Mouse (Mus musculus) right cerebral cortex, postnatal 10 days (tissue): Measurements from ENCODE around the gene Ndufa8.
A peak's percentile ranks its signal among the peaks of the same experiment; 100 is the strongest.

ENCODE experiments used
- DNase-seq, 2 experiments: peaks; one replicate each; pipeline ENCODE4 v3.0.0; 2021; ENCODE audit warnings: low spot score in 2 of 2

Ndufa8 gene

DNA sequence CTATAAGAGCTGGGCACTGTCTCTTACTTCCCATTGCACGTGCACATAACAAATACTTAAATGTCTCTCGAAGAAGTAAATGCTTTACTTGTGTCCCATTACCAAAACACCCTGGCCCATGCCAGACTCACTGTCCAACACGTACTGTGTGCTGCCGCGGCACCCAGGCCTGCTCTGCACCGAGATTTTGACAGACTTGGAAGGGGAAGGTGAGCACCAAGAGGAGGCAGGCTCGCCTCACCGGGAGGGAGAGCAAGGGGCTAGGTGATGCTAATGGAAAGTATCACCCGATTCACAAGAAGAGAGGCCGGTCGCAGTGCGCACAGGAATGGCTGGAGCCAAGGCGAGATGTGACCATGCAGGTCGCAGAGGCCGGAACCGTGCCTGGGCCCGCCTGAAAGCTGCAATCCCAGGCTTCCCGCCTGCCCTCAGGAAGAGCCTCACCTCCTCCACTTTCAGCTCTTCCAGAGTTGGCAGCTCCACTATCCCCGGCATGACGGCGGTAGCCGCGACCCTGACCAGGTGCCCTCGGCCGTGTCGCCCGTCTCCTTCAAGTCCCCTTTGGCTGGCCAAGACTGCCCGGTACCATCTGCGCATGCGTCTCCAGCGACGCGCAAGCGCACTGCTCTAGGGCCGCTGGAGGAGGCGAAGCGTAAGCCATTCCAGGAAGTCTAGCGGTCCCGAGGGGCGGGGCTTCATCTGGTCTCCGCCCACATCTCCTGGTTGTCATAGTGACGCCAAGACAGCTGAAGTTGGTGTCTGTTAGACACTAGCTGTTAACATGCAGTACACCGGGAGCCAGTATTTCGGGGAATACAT, at the start of gene Ndufa8, which contains the start of gene Morn5:
Gene Ndufa8, minus strand, starts transcription at position 659 of the 819 bp plus-strand sequence.
Gene Morn5, plus strand, starts transcription at position 711 of the 819 bp plus-strand sequence.
- DNase-seq, result peak; percentile 98 to 99

DNA sequence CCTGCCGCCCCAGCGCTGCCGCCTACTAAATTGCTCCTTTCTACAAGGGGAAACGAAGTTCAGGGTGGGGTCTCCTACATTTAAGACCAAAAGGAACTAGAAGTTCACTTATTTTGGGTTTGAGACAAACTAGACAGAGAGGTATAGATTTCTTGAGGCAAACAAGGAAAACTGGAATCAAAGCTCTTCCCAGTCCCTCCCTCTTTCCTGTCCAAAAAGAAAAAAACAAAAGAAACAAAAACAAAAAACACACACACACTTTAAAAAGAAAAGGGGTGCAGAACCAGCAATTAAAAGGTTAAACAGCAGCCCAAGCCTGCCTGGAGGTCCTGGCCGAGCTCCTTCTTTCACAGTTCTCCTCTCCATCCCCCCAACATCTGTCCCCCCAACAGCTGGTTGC, 48.8 kb upstream of the Ndufa8 start:
- DNase-seq, result no peak

DNA sequence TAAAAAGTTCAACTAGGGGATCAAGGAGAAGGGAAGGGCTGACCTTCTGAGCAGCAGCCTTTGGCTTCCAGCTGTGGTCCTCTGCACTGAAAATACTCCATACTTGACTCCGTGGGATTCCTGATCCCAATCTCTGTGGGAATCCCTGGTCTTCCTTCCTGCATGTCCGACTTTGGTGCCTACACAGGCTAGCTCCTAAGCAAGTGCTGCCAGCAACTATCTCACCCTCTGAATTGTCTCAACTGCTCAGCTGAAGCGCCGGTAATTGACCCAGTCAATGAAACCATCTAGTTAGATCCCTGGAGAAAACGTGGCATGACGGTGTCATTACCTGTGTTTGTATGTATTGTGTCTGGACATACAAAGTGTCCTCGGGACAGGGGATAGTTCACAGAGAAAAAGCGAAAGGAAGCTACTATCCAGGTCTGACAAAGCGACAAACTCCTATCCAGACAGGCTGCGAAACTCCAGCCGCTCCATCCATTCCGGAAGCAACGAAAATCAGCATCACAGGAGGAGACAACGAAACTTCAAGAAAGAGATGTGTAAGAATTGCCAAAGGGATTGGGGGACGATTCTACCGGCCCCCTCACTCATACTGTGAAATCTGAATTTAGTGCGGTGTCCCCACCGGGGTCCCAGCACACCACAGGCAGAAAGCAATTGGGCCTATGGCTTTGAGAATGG, 48.1 kb upstream of the Ndufa8 start:
- no peak for DNase-seq

DNA sequence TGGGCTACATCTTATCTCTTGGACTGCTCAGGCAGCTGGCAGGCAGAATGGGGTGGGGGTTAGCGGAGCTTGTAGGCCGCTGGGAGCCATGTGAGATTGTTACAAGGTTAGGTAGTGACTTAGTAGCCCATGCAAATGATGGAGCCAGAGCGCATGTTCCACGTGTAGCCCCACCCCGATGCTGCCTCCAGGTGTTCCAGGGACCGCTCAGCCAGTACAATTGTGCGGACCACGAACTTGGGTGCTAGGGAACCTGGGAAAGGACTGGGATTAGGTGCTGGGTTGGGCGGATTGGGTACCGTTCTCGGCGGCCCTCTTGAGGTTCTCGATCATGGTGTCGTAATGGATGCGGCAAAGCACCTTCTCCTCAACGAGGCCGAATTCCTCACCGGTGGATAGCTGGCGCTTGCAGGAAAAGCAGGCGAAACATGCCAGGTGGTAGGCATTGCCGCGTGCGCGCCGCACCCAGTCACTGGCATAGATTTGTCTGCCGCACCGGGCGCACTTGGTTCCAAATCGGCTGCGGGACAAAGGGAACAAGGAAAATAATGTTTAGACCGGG, 44.8 kb upstream of the Ndufa8 start:
- no peak for DNase-seq

DNA sequence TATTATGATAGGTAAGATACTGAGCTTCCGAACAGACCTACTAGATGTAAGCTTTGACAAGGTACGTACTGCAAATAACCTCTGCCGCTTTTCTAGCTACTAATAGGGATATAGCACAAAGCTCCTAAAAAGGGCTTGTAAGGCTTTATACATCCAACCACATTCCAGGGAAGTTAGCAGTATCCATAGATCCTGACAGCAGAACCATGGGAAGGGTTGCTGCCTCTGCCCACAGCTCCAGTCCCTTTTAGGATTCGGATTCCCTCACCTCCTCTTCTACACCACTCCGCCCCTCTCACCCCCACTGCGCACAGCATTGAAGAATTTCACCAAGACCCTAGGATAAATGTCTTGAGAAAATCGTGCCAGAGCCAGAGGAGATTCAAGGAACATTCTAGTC, 44.1 kb upstream of the Ndufa8 start:
- DNase-seq, result no peak

DNA sequence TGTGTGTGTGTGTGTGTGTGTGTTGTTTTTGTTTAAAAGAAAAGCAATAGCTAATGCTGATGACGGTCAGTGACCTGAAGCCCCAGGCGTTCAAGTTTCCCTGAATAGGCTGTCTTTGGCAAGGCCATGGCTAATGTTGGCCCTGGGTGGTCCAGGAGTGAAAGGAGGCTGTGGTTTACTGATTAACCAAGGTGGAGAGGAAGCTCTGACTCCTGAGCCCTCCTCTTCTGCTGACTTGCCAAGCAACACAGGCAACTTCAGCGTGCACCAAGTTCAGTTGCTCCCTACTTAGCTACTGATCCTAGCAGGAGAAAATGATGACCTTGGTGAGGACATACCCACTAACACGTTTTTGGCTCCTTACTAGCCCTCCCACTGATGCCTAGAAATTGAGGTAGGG, 43.5 kb upstream of the Ndufa8 start:
- DNase-seq, result no peak

DNA sequence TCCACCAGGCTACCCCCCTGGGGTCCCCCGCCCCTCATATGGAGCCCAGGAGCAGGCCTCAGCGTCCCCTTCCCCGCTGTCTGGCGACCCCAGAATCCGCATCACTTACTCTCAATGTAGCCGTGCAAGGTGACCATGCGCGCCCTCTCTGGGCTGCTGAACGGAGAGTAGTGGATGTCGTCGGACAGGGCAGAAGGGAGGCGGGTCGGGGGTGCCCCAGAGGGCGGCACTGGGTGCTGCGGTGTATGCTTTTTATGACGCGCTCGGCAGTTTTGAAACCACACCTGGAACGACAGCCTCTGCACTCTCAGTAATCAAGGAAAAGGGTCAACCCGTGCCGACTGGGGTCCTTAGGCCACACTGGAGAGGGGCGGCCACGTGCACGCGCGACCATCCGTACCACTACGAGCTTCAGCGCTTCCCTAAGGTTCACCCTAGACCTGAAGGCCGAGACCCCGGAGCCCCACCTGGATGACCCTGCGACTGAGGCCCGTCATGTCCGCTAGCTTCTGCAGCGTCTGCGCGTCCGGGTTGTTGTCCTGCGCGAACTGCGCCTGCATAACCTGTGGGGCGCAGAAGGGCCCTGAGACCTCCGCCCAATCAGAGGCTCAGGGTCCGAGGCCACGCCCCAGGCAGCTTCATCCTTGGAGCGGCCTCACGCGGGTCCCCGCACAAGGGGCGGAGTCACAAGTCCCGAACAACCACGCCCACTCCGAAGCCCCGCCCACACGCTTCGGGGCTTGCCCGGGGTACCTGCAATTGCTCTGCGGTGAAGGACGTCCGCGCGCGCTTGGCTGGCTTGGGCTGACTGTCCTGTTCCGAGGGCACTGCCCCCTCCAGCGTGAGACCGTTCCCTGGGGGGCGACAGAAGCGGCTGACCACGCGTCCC, 41.9 kb upstream of the Ndufa8 start:
- peak; percentile 51 to 67 for DNase-seq

DNA sequence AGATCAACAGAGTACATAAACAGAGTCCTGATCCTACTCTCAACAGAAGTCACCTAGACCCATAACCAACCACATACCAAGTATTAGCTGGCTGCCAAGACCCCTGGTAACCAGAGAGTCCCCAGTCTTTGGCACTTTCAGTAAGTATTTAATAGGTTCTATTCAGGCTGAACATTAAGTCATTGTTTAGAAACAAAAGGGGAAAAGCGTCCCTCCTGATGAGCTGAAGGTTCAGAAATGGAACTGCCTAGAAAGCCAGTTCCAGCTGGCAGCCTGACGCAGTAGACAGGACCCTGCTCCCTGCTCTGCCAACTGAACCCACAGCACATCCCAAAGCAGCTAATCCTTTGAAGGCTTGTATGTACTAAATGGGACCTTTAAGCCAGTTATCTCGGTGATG, 40.0 kb upstream of the Ndufa8 start:
- DNase-seq, result no peak

DNA sequence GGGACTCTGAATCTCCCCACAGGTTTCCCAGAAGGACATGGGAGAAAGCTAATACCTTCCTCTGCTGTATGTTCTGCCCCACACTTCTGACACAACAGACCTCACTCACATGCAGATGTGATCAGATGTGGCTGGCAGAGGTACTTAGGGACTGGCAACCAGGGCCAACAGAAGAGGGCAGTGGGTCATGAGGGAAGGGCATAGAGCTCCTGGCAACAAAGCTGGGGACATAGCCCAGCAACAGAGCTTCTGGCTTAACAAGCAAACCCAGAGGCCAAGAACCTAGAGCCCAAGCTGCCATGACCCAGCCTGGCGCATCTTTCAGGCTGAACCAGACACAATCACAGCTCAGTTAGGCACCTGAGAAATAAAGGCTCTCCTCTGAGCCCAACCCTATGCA, 35.8 kb upstream of the Ndufa8 start:
- DNase-seq, result no peak

DNA sequence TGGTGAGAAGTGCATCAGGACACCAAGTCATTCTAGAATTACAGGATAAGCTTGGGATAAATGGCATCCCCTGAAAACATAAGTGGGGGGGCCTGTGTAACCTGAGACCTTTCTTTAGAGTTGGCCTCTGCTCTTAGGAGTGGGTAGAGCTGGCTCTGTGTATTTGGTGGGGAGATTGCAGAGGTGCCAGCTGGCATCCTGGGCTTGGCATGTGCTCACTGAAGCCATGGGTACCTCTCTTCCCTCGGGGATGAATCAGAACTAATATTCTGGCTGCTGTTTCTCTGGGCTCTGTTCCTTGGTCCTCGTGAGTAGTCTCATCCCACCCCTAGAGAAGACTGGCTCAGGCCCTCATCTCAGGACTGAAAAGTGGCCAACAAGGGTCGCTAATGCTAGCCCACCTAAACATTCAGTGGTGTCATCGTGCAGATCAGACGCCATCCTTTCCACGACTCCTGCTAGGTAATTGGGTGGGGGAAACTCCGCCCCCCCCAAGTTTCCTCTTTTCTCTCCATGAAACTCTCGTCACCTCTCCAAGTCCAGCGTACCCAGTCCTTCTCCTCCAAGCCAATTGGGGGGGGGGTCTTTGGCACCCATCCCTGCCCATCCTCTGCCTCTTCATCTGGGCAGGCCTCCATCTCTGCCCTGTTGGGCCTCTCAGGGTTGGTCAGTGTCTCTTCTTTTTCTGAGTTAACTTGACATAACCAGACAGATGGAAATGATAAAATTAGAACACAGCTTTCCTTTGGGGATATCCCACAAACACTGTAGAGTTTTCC, 33.8 kb upstream of the Ndufa8 start:
- DNase-seq, result no peak

DNA sequence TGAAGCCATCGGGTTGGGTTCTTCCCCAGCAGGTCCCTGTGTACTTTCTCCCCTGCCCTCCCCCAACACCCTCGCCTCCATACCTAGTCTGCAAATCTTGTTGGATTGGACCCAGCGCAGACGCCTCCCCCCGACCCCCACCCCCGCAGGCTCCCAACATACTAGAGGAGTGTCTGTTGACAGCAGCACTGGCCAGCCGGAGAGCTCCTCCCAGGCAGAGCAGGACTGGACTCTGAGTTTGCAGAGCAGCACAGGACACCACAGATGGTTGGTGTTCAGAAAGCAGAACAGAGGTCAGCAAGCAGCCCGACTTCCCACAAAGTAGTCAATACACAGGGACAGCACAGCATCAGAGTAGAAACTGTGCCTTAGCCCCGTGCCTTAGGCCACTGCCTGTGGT, 32.2 kb upstream of the Ndufa8 start:
- DNase-seq, result no peak

DNA sequence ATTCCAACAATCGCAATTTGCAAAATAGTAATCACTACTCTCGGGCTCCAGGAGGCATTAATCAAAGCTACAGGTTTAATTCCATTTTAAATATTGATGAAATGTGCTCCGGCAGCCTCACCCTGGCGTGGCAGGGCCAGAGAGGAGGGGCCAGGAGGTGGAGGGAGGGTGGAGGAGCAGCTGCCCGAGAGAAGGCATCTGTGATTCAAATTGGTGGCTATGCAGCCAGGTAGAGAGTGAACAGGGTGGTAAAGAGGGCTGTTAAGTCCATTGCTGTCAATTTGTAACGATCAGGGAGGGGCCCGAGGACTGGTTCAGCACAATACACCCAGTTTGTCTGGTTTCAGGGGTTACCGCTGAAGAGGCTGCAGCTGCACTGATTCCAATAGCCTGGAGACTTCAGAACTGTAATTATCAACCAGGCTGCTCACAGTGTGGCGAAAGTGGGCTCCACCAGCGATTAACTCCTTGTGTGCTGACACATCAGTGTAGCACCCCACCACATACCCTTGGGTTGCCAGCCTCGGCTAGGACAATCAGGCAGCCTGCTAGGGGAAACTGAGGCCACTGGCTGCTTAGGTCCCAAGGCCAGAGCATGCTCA, 28.1 kb upstream of the Ndufa8 start:
- DNase-seq, result no peak

DNA sequence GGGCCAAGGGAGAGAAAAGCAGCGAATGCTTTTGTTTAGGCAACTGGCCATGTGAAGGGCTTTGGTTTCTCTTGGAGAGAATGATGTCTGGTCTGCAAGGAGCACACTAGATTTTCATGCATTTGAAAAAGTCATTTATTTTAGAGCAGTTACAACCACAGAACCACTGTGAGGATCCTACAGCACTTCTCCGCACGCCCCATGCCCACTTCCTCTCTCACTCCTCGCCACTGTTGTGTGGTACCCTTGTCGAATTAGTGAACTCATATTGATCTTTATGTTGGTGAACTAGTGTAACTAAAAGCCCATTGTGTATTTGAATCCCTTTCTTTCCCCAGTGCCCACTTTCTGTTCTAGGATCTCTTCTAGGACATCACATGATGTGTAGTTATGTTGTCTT, 26.0 kb upstream of the Ndufa8 start:
- no peak for DNase-seq

DNA sequence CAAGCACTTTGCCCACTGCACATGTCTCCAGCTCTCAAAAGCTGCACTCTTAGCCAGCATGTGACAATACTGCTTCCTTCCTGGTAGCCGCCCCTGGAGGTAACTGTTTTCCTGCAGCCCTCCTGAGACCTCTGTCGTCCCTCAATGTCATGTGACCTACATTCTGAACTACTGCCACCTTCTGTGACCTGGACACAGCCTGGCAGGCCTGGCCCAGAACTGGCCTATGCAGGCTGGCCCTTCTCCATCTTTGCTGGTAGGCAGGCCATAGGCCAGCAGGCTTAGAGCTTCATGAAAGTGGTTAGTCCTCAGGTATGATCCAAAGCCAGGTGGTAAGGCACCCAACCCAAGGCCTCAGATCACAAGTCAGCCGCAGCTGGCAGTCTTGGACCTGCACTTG, 24.6 kb upstream of the Ndufa8 start:
- DNase-seq, result no peak

DNA sequence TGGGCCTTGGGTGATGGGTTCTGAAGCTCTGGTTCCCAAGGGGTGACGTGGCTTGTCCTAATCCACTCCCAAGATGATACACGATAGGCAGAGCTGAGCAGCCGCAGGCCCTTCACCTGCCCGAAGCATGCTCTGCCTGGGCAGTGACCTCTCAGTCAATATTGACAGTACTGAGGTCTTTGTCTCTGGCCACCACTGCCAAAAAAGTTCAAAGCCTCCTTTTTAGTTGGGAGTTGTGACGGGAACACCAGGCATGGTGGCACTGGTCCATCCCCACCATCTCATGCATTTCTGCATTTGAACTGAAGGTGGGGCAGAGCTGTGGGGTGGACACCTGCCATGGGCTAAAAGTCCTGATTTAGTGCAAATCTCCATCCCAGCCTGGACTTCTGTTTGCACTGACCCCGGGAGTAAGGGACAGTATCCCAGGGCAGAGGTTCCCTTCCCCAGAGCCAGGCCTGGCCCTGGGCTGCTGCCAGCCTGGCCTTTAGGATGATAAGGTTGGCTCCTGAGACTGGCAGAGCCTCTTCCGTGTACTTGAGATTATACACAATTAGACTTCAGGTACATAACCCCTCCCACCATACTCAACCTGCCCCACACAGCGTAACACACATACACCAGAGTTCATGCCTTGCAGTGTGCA, 22.6 kb upstream of the Ndufa8 start:
- no peak for DNase-seq

DNA sequence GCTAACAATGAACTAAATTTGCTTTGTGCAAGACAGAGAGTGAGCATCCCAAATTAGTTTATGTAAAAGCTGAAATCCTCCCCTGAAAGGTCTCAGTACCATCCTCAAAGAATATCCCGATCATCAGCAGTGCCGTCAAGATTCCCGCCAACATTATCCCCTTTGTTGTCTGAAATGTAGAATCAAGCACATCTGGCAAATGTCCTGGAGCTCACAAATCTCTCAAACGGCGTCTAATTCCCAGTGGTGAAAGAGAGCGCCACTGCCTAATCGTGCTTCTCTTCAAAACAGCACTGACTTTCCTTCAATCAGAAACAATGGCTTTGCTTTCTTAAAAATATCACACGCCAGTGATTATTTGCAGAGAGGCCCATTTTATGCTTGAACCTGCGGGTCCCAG, 17.9 kb upstream of the Ndufa8 start:
- no peak for DNase-seq

DNA sequence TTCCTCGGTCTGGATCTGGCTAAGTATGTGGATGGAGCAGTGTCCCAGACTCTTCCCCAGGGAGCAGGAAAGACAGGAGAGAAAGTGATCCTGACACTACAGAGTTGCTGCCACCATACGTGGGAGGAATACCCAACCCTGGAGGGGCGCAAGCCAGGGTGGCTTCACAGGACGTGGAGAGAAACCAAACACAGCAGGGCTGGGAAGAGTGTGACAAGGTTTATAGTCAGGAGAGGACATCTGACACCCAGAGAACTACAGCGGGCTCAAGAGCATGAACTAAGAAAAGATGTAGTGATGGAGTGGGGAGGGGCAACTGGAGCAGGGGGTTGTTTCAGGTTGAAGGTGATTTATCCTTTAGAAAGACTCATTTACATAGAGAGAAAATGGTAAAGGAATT, 12.2 kb upstream of the Ndufa8 start:
- DNase-seq, result no peak

DNA sequence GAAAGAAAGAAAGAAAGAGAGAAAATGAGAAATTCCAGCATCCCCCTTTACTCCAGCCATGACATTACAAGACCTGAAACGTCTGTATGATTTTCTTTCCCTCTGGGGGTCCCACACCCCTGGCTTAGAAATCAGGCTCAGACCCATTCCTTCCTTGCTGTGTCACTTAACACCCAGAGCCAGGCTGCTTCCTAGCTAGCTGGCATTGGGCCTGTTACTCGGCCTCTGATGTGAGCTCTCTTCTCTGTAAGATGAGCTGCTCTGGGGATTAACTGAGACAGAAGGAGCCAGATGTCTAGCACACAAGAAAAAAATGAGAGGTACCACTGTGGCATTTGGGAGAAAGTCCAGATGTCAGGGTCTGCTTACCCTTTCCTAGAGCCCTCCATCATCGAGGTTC, 7.0 kb upstream of the Ndufa8 start:
- DNase-seq, result no peak

DNA sequence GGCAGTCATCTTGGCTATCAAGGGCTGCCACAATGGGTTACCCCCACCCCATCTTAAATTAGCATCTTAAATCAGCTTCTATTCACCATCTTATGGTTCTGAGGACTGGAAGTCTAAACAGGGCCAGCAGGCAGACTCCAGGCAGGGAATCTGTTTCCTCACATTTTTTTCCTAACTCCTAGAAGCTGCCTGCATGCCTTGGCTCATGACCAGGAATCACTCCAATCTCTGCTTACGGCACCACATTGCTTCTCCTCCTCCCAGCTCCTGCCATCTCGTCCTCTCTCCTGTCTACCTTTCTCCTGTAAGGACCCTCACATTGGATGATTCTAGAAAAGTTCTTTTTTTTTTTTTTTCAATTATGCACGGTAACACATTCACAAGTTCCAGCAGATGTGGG, 4.0 kb upstream of the Ndufa8 start:
- peak; percentile 52 to 58 for DNase-seq

DNA sequence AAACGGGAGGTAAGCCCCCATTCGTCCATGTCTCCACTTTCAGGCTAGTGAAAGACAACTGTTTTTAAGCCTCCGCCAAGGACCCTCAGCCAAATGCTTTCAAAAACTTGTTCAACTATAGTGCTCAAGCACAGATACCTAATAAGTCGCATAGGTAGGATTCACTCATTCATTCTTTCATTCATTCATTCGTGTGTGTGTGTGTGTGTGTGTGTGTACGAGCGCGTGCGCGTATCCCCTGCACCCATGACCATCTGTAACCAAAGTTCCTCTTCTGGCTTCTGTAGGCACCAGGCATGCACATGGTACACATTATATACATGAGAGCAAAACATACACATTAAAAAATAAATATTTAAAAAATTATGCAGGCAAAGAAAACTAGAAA, 355 bp upstream of the Ndufa8 start:
- DNase-seq, result no peak
